Mouse (Mus musculus) C2C12 (cell line): Measurements from ENCODE around the gene Fkbp5. TPM values are rescaled to one million over a fixed set of nuclear protein-coding genes. Genes with fewer than 3 reads are reported as not detected.

Source experiments
- H3K27me3 ChIP-seq: one replicate; pipeline ENCODE4 v1.6.1; 2011; ENCODE audit not compliant: control insufficient read depth, insufficient read depth, insufficient read length
- H3K36me3 ChIP-seq: one replicate; pipeline ENCODE4 v1.6.1; 2011; ENCODE audit not compliant: control insufficient read depth, insufficient read depth
- H3K4me3 ChIP-seq: one replicate; pipeline ENCODE4 v1.5.1; 2011; ENCODE audit warnings: mild to moderate bottlenecking, control low read depth; ENCODE audit not compliant: poor library complexity, insufficient read depth, severe bottlenecking
- H3K79me2 ChIP-seq: one replicate; pipeline ENCODE4 v1.6.1; 2011; ENCODE audit not compliant: control insufficient read depth, insufficient read depth
- H3K79me3 ChIP-seq: one replicate; pipeline ENCODE4 v1.6.1; 2011; ENCODE audit warnings: low read depth, control low read depth
- H3ac ChIP-seq: one replicate; pipeline ENCODE3; 2011; ENCODE audit warnings: low read depth; ENCODE audit not compliant: control insufficient read depth, insufficient read length
- CEBPB ChIP-seq: IDR thresholded peaks from one replicate; pipeline ENCODE4 v1.6.1; 2011; ENCODE audit warnings: low read depth, mild to moderate bottlenecking, control low read depth, moderate library complexity
- CTCF ChIP-seq: IDR thresholded peaks from one replicate; pipeline ENCODE4 v1.5.1; 2011; ENCODE audit not compliant: control insufficient read depth, insufficient read depth, insufficient read length
- FOSL1 ChIP-seq: IDR thresholded peaks from one replicate; pipeline ENCODE4 v1.8.0; 2011; ENCODE audit warnings: mild to moderate bottlenecking, low read length; ENCODE audit not compliant: poor library complexity, insufficient read depth, severe bottlenecking
- MAX ChIP-seq: IDR thresholded peaks from one replicate; pipeline ENCODE4 v1.6.1; 2011; ENCODE audit warnings: mild to moderate bottlenecking, control low read depth
- MYOD1 ChIP-seq: IDR thresholded peaks from one replicate; pipeline ENCODE4 v1.6.1; 2011; ENCODE audit warnings: low read depth; ENCODE audit not compliant: control insufficient read depth, insufficient read length
- MYOG ChIP-seq: IDR thresholded peaks from one replicate; pipeline ENCODE4 v1.6.1; 2011; ENCODE audit not compliant: control insufficient read depth, insufficient read length; ENCODE audit errors: extremely low read depth
- USF1 ChIP-seq: IDR thresholded peaks from one replicate; pipeline ENCODE4 v1.6.1; 2011; ENCODE audit warnings: low read depth, mild to moderate bottlenecking, control low read depth, moderate library complexity
- polyA plus RNA-seq: library from polyadenylated mRNA; unstranded; fragments of >200 nt; fragmentation: generic; extraction: Trizol; gene quantifications from one replicate; pipeline ENCODE4 v1.2.1, GENCODE M21; 2012; ENCODE audit warnings: missing spikeins

Gene Fkbp5
- polyA plus RNA-seq, 1 experiment = 24.4 TPM

DNA sequence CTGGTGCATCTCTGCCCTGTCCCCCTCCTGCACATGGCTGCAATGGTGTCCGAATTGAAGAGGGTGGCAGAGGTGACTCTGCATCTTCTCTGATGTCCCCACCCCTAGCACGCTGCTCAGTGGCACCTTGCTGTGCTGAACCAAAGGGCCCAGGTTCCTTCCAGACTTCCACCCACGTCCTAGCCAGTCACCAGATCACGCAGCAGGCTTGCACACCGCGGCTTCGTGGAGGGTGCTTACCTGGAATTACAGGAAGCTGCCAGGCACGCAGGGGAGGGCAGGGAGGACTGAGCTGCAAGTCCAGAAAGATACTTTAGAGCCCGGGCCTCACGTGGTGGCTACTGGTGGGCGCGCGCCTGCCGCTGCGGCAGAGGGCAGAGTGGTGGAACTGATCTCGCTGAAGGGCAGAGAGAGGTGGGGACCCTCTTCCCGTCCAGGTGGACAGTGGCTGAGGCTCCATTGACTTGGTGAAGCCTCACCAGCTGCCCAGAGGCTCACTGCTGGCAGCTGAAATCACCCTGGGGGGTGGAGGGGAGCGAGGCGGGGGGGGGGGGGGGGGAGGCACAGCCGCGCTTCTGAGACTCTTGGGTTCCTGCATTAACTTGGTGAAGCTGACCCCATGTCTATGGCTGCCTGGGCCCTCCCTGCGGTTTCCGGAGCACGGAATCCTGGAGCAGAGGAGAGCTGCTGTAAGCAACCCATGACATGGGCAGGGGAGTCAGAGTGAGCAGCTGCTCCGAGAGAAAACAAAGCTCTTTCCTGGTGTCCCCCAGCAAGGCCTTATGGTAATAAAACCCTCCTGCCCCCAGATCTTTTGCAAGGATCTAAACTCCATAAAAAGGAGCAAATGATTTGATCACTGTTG is 125.5 kb downstream of the Fkbp5 start:
- Histone ChIP-seq H3K36me3 (no peaks in the 10 kb centered on the region), H3K79me3 (no peaks in the 10 kb centered on the region), H3K4me3 (no peak overlapping the region), H3ac (no peak overlapping the region), H3K79me2 (no peaks in the 10 kb centered on the region), H3K27me3 (no peaks in the 10 kb centered on the region)
- no peak for TF ChIP-seq MAX
- no peak for TF ChIP-seq MYOG
- TF ChIP-seq FOSL1 = no peak
- TF ChIP-seq USF1 = no peak
- TF ChIP-seq CTCF = no peak

DNA sequence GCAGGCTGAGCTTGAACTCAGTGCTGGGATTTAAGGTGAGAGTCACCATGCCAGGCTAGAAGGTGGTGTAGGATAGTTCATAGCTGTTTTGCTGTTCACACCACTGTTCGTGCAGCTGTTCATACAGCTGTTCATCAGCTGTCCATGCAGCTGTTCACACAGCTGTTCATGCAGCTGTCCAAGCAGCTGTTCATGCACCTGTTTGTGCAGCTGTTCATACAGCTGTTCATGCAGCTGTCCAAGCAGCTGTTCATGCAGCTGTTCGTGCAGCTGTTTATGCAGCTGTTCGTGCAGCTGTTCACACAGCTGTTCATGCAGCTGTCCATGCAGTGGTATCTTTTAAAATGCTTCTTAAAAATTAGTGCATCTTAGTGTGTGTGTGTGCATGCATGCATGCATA is 128.8 kb downstream of the Fkbp5 start:
- H3K79me3 ChIP-seq = no peaks in the 10 kb centered on the region
- H3ac ChIP-seq = no peak overlapping the region
- no peaks in the 10 kb centered on the region for H3K79me2 ChIP-seq
- peak; percentile 99 for TF ChIP-seq MYOD1
- TF ChIP-seq USF1 = no peak
- no peaks in the 10 kb centered on the region for H3K27me3 ChIP-seq
- no peaks in the 10 kb centered on the region for H3K36me3 ChIP-seq
- H3K4me3 ChIP-seq = no peak overlapping the region

DNA sequence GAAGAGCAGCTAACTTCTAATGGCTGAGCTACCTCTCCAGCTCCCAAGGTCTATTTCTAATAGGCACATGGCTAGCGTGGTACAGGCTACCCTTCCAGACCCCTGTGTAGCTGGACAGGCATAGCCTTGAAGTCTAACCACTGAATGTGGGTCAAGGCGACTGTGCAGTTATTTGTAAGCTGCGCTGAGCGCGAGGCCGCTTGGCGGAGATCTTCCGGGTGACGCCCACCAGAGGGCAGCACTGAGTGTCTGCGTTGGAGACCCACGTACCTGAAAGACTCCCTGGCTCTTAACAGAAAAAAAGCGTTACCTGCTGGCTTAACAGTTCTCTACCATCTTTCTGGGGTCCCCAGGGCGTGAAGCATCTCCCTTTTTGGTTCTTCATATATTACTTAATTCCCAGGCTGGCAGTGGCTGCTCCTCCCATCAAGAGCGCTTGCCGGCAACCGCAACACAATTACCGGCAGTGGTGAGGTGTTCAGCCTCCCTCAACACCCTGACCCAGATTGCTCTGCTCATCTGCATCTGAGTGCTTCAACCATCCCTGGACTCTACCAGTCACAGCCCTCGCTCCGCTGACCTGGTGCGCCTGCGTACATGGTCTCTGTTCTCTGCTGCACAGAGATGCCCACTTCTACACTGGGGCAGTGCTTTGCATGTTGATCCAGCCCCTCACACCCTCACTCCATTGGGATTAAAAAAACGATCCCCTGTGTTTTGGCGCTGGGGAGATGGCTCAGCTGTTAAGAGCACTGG is 131.0 kb downstream of the Fkbp5 start:
- Histone ChIP-seq H3K79me3 (no peaks in the 10 kb centered on the region), H3ac (no peak overlapping the region), H3K27me3 (no peaks in the 10 kb centered on the region), H3K4me3 (no peak overlapping the region), H3K36me3 (no peaks in the 10 kb centered on the region), H3K79me2 (no peaks in the 10 kb centered on the region)
- peak; percentile 63 for TF ChIP-seq CTCF
- no peak for TF ChIP-seq FOSL1

DNA sequence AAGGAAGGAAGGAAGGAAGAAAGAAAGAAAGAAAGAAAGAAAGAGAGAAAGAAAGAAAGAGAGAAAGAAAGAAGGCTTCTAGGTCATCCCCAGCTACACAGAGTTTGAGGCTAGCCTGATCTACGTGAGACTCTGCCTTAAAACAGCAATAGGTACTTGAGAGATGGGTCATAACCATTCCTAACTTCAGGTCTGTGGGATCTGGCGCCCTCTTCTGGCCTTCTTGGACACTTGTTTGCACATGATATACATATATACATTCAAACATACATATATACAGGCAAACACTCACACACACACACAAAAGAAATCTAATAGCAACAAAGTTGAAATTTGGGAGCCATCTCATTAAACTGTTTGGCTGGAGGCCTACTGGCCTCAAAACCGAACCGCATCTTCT is 133.0 kb downstream of the Fkbp5 start:
- Histone ChIP-seq H3ac (no peak overlapping the region), H3K27me3 (no peaks in the 10 kb centered on the region), H3K79me2 (no peaks in the 10 kb centered on the region), H3K79me3 (no peaks in the 10 kb centered on the region), H3K4me3 (no peak overlapping the region), H3K36me3 (no peaks in the 10 kb centered on the region)
- TF ChIP-seq CEBPB = no peak
- no peak for TF ChIP-seq MAX
- TF ChIP-seq CTCF = no peak

DNA sequence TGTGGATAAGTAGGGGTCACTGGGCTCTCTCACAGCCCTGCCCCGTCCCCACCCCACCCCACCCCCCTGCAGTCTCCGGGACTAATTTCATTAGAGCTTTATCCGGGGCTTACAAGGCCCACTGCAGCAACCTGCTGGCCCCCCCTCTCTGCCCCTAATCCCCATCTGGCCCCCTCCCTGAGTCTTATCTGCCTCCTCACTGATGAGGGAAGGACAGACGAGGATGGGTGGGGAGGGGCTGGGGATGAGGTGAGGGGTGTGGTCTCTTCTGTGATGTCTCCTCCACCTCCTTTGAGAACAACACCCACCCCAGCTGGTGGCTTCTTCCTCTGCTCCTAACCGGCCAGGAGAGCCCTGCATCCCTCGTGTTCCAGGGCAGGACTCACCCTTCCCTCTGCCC is 137.1 kb downstream of the Fkbp5 start:
- no peaks in the 10 kb centered on the region for H3K27me3 ChIP-seq

DNA sequence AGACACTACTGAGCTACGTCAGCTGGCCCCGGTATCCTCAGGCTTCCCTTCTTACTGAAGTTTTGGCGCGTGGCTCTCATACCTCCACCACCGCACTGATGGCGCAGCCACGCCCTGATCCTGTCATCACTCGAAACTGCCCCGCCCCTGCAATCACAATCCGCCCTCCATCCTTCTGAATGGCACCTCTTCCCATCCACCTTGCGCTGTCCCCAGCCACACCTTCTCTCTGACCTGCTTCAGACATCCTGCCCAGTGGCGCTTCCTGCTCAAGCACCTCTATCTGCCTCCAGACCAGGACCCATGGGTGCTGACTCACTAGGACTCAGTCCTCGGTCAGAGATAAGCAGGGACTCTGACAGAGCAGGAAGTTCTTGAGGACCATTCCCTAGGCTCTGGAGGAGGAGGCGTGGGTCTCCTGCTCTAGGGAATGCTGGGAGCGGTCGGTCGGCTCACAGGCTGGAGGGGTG is 141.7 kb downstream of the Fkbp5 start:
- no peaks in the 10 kb centered on the region for H3K27me3 ChIP-seq
- no peak overlapping the region for H3K4me3 ChIP-seq
- no peaks in the 10 kb centered on the region for H3K36me3 ChIP-seq
- H3K79me3 ChIP-seq = no peaks in the 10 kb centered on the region
- no peaks in the 10 kb centered on the region for H3K79me2 ChIP-seq
- no peak overlapping the region for H3ac ChIP-seq
- TF ChIP-seq MYOD1 = no peak
- no peak for TF ChIP-seq CEBPB
- TF ChIP-seq CTCF = no peak
- no peak for TF ChIP-seq MYOG
- TF ChIP-seq FOSL1 = no peak
- TF ChIP-seq USF1 = no peak
- no peak for TF ChIP-seq MAX

More for the DNA sequence above, 137.1 kb downstream of the Fkbp5 start:
- H3K4me3 ChIP-seq = no peak overlapping the region
- no peak overlapping the region for H3ac ChIP-seq
- H3K79me3 ChIP-seq = no peaks in the 10 kb centered on the region
- no peaks in the 10 kb centered on the region for H3K36me3 ChIP-seq
- H3K79me2 ChIP-seq = no peaks in the 10 kb centered on the region
- TF ChIP-seq MYOG = no peak
- TF ChIP-seq MAX = no peak
- no peak for TF ChIP-seq FOSL1
- TF ChIP-seq MYOD1 = no peak
- TF ChIP-seq CTCF = no peak
- TF ChIP-seq USF1 = no peak
- TF ChIP-seq CEBPB = no peak
